Mouse (Mus musculus): ENCODE measurements around the gene Smad3. TPM values are rescaled to one million over a fixed set of nuclear protein-coding genes. Genes with fewer than 3 reads are reported as not detected.

Gene Smad3
- polyA plus RNA-seq, 1 experiment from 2014 or later: 9.7 TPM

GRCm38 (mm10) chr9:63704979-63705751 lies 52.6 kb downstream of the Smad3 start:
- H3K4me1 ChIP-seq (ENCODE audit: control insufficient read depth, insufficient read depth, low read length): peaks cover 64% of the 10 kb centered on the region
- H3K9ac ChIP-seq (ENCODE audit: low read depth, low read length): no peak overlapping the region
- WGBS (ENCODE audit: insufficient replicate concordance): 41% methylated on average over 6 of the region's 6 CpGs
- H3K27me3 ChIP-seq (ENCODE audit: control insufficient read depth, insufficient read depth, low read length): no peaks in the 10 kb centered on the region
- no peaks in the 10 kb centered on the region for H3K9me3 ChIP-seq (replicated peaks; ENCODE audit: control insufficient read depth, low read length)
- H3K4me2 ChIP-seq: no peak overlapping the region
- no peak overlapping the region for H3K4me3 ChIP-seq (ENCODE audit: low read depth, low read length)
- ATAC-seq (replicated peaks; ENCODE audit: insufficient number of reproducible peaks, low FRiP score, low TSS enrichment): no peak
- peak overlapping the region; percentile 72 for H3K27ac ChIP-seq (ENCODE audit: low read depth, low read length)
- 0 out of 2 replicates have a peak, but pooled peaks cover 3% of the 10 kb centered on the region for H3K36me3 ChIP-seq (ENCODE audit: control insufficient read depth, insufficient read depth, low read length)

DNA sequence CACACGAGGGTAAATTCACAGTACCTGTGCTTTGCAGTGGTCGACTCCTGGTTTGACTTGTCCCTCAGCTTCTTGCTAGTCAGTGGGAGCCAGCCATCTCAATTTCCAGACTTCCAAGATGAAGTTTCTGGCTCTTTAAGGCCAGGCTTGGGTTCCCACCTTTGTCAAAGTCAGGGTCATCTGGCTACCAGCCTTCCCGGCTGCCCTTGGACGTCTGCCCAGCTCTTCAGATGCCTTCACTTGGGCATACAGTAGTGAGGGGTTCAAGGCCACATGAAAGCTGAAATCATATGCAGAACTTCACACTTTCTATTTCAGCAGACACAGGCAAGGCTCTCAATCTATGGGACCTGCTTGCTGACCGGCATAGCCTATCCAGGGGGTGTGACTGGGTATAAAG lies 53.7 kb downstream of the Smad3 start:
- ATAC-seq (replicated peaks; ENCODE audit: insufficient number of reproducible peaks, low FRiP score, low TSS enrichment): no peak
- Histone ChIP-seq H3K4me3 (ENCODE audit: low read depth, low read length) (no peak overlapping the region), H3K27me3 (ENCODE audit: control insufficient read depth, insufficient read depth, low read length) (no peaks in the 10 kb centered on the region), H3K4me2 (no peak overlapping the region), H3K9ac (ENCODE audit: low read depth, low read length) (no peak overlapping the region), H3K27ac (ENCODE audit: low read depth, low read length) (0 out of 2 replicates have a peak overlapping the region, but pooled peaks have one; percentile 10), H3K4me1 (ENCODE audit: control insufficient read depth, insufficient read depth, low read length) (peaks cover 67% of the 10 kb centered on the region), H3K9me3 (replicated peaks; ENCODE audit: control insufficient read depth, low read length) (no peaks in the 10 kb centered on the region), H3K36me3 (ENCODE audit: control insufficient read depth, insufficient read depth, low read length) (no peaks in the 10 kb centered on the region)
- 74% methylated on average over 5 of the region's 5 CpGs for WGBS (ENCODE audit: insufficient replicate concordance)

DNA sequence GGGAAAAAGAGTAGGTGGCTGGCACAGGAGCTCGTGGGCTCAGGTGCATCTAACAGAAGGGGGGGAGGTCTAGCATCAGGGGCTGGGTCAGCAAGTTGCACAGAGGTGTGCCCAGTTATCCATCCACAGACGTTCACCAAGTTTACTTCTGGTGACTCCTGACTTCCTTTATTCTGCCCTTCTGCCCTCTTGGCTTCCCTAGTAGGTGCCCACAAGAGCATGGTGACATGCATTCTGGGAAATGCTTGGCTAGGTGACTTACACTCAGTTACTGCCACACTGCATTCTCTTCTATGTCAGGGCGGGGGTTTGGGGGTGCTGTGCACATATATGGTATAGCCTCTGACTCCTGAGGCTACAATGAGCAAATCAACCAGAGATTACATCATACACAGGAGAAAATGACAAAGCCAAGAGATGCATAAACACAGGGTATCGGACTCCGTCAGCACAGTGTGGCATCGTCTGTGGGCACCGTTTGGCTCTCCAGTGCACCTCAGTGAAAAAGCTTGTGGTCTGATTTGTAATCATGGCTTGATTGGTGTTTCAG lies 54.5 kb downstream of the Smad3 start:
- H3K4me3 ChIP-seq (ENCODE audit: low read depth, low read length): no peak overlapping the region
- no peaks in the 10 kb centered on the region for H3K36me3 ChIP-seq (ENCODE audit: control insufficient read depth, insufficient read depth, low read length)
- no peak for ATAC-seq (replicated peaks; ENCODE audit: insufficient number of reproducible peaks, low FRiP score, low TSS enrichment)
- no peak overlapping the region for H3K9ac ChIP-seq (ENCODE audit: low read depth, low read length)
- no peaks in the 10 kb centered on the region for H3K9me3 ChIP-seq (replicated peaks; ENCODE audit: control insufficient read depth, low read length)
- H3K27me3 ChIP-seq (ENCODE audit: control insufficient read depth, insufficient read depth, low read length): no peaks in the 10 kb centered on the region
- no peak overlapping the region for H3K4me2 ChIP-seq
- H3K27ac ChIP-seq (ENCODE audit: low read depth, low read length): no peak overlapping the region
- 80% methylated on average over 7 of the region's 7 CpGs for WGBS (ENCODE audit: insufficient replicate concordance)
- peaks cover 75% of the 10 kb centered on the region for H3K4me1 ChIP-seq (ENCODE audit: control insufficient read depth, insufficient read depth, low read length)

DNA sequence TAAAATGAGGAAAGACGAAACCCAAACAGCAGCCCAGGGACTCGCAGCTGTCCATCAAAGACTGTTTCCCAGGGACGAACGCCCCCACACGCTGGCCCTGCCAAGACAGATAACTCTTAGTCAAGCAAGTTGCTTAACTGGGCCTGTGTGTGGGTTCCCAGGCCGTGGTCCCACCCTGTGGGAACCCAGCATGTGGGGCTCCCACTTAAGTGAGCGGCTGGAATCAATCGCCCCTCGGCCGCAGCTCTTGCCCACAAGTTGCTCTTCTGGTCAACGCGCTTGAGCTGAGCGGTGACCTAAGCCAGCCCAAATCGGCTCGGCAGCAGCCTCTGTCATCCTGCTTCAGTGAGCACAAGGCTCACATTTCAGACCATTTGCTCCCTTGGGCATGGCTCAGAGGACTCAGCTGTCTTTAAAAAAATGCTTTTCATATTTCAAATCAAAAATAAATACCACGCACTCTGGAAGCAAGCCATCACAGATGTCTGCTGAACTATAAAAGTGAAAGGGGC lies 55.2 kb downstream of the Smad3 start:
- H3K4me1 ChIP-seq (ENCODE audit: control insufficient read depth, insufficient read depth, low read length): peaks cover 77% of the 10 kb centered on the region
- no peaks in the 10 kb centered on the region for H3K9me3 ChIP-seq (replicated peaks; ENCODE audit: control insufficient read depth, low read length)
- no peak for ATAC-seq (replicated peaks; ENCODE audit: insufficient number of reproducible peaks, low FRiP score, low TSS enrichment)
- no peak overlapping the region for H3K9ac ChIP-seq (ENCODE audit: low read depth, low read length)
- WGBS (ENCODE audit: insufficient replicate concordance): 58% methylated on average over 16 of the region's 16 CpGs
- no peak overlapping the region for H3K4me2 ChIP-seq
- no peak overlapping the region for H3K4me3 ChIP-seq (ENCODE audit: low read depth, low read length)
- no peak overlapping the region for H3K27ac ChIP-seq (ENCODE audit: low read depth, low read length)
- H3K36me3 ChIP-seq (ENCODE audit: control insufficient read depth, insufficient read depth, low read length): no peaks in the 10 kb centered on the region
- no peaks in the 10 kb centered on the region for H3K27me3 ChIP-seq (ENCODE audit: control insufficient read depth, insufficient read depth, low read length)

GRCm38 (mm10) chr9:63701957-63702309 lies 55.9 kb downstream of the Smad3 start:
- Histone ChIP-seq H3K4me2 (no peak overlapping the region), H3K4me3 (ENCODE audit: low read depth, low read length) (no peak overlapping the region), H3K9ac (ENCODE audit: low read depth, low read length) (no peak overlapping the region), H3K4me1 (ENCODE audit: control insufficient read depth, insufficient read depth, low read length) (peaks cover 77% of the 10 kb centered on the region), H3K36me3 (ENCODE audit: control insufficient read depth, insufficient read depth, low read length) (no peaks in the 10 kb centered on the region), H3K9me3 (replicated peaks; ENCODE audit: control insufficient read depth, low read length) (no peaks in the 10 kb centered on the region), H3K27ac (ENCODE audit: low read depth, low read length) (no peak overlapping the region), H3K27me3 (ENCODE audit: control insufficient read depth, insufficient read depth, low read length) (no peaks in the 10 kb centered on the region)
- WGBS (ENCODE audit: insufficient replicate concordance): 85% methylated on average over 4 of the region's 4 CpGs
- no peak for ATAC-seq (replicated peaks; ENCODE audit: insufficient number of reproducible peaks, low FRiP score, low TSS enrichment)

GRCm38 (mm10) chr9:63701258-63701956 lies 56.4 kb downstream of the Smad3 start:
- Histone ChIP-seq H3K9ac (ENCODE audit: low read depth, low read length) (no peak overlapping the region), H3K27ac (ENCODE audit: low read depth, low read length) (no peak overlapping the region), H3K36me3 (ENCODE audit: control insufficient read depth, insufficient read depth, low read length) (no peaks in the 10 kb centered on the region), H3K4me3 (ENCODE audit: low read depth, low read length) (no peak overlapping the region), H3K27me3 (ENCODE audit: control insufficient read depth, insufficient read depth, low read length) (no peaks in the 10 kb centered on the region), H3K9me3 (replicated peaks; ENCODE audit: control insufficient read depth, low read length) (no peaks in the 10 kb centered on the region), H3K4me1 (ENCODE audit: control insufficient read depth, insufficient read depth, low read length) (peaks cover 77% of the 10 kb centered on the region), H3K4me2 (no peak overlapping the region)
- 74% methylated on average over 10 of the region's 10 CpGs for WGBS (ENCODE audit: insufficient replicate concordance)
- ATAC-seq (replicated peaks; ENCODE audit: insufficient number of reproducible peaks, low FRiP score, low TSS enrichment): no peak

GRCm38 (mm10) chr9:63699145-63699544 lies 58.6 kb downstream of the Smad3 start:
- Histone ChIP-seq H3K4me3 (ENCODE audit: low read depth, low read length) (no peak overlapping the region), H3K4me1 (ENCODE audit: control insufficient read depth, insufficient read depth, low read length) (peaks cover 57% of the 10 kb centered on the region), H3K9ac (ENCODE audit: low read depth, low read length) (no peak overlapping the region), H3K27me3 (ENCODE audit: control insufficient read depth, insufficient read depth, low read length) (no peaks in the 10 kb centered on the region), H3K27ac (ENCODE audit: low read depth, low read length) (no peak overlapping the region; the same call in 1 of the 2 replicates), H3K4me2 (no peak overlapping the region), H3K9me3 (replicated peaks; ENCODE audit: control insufficient read depth, low read length) (no peaks in the 10 kb centered on the region), H3K36me3 (ENCODE audit: control insufficient read depth, insufficient read depth, low read length) (no peaks in the 10 kb centered on the region)
- no peak for ATAC-seq (replicated peaks; ENCODE audit: insufficient number of reproducible peaks, low FRiP score, low TSS enrichment)
- 78% methylated on average over 4 of the region's 4 CpGs for WGBS (ENCODE audit: insufficient replicate concordance)

GRCm38 (mm10) chr9:63698320-63699045 lies 59.3 kb downstream of the Smad3 start:
- no peak overlapping the region for H3K4me2 ChIP-seq
- peak overlapping the region; percentile 81 for H3K27ac ChIP-seq (ENCODE audit: low read depth, low read length)
- H3K4me3 ChIP-seq (ENCODE audit: low read depth, low read length): no peak overlapping the region
- no peak overlapping the region; the same call in 1 of the 2 replicates for H3K9ac ChIP-seq (ENCODE audit: low read depth, low read length)
- WGBS (ENCODE audit: insufficient replicate concordance): 76% methylated on average over 5 of the region's 7 CpGs
- no peaks in the 10 kb centered on the region for H3K9me3 ChIP-seq (replicated peaks; ENCODE audit: control insufficient read depth, low read length)
- no peak for ATAC-seq (replicated peaks; ENCODE audit: insufficient number of reproducible peaks, low FRiP score, low TSS enrichment)
- H3K36me3 ChIP-seq (ENCODE audit: control insufficient read depth, insufficient read depth, low read length): no peaks in the 10 kb centered on the region
- H3K27me3 ChIP-seq (ENCODE audit: control insufficient read depth, insufficient read depth, low read length): no peaks in the 10 kb centered on the region
- H3K4me1 ChIP-seq (ENCODE audit: control insufficient read depth, insufficient read depth, low read length): peaks cover 54% of the 10 kb centered on the region
